Mouse (Mus musculus) erythroid progenitor cell, adult 5-6 weeks (primary cell): Measurements from ENCODE around the gene Pomgnt1. TPM values are rescaled to one million over a fixed set of nuclear protein-coding genes. Genes with fewer than 3 reads are reported as not detected.

Source experiments
- ATAC-seq: replicated peaks from 2 replicates; pipeline ENCODE4 v1.8.0; 2016; ENCODE audit warnings: moderate number of reproducible peaks, mild to moderate bottlenecking, moderate TSS enrichment, inconsistent platforms; ENCODE audit not compliant: poor library complexity, low FRiP score, severe bottlenecking
- total RNA-seq, 2 experiments: library from RNA; stranded (forward) in 1 of 2; stranded (reverse) in 1 of 2; fragments of 150-400 nt in 1 of 2; fragments of 186-747, 209-891 nt in 1 of 2; gene quantifications; 2 replicates each; pipeline versions ENCODE4 v1.2.3 to v1.2.4; 2015 to 2017; ENCODE audit warnings: low replicate concordance in 2 of 2

Pomgnt1 gene
- total RNA-seq, 2 experiments from 2014 or later: 2.6 TPM; not detected in 1

GRCm38 (mm10) chr4:116168617-116169352 lies 45.1 kb downstream of the Pomgnt1 start:
- no peak for ATAC-seq

- ATAC-seq: no peak
Measured at GRCm38 (mm10) chr4:116169353-116169672, 45.7 kb downstream of the Pomgnt1 start.

- no peak for ATAC-seq
Measured at GRCm38 (mm10) chr4:116173072-116173471, 49.4 kb downstream of the Pomgnt1 start, which contains the start of the genes 1700042G07Rik and Gm49337. TSS of gene 1700042G07Rik (plus strand) at chr4:116173372. TSS of gene Gm49337 (plus strand) at chr4:116173384.

GRCm38 (mm10) chr4:116173752-116174151 lies 50.1 kb downstream of the Pomgnt1 start:
- no peak for ATAC-seq

- no peak for ATAC-seq
Measured at GRCm38 (mm10) chr4:116174466-116175116, 51.0 kb downstream of the Pomgnt1 start.

GRCm38 (mm10) chr4:116175136-116175535 lies 51.5 kb downstream of the Pomgnt1 start:
- no peak for ATAC-seq

- ATAC-seq: no peak; the same call in 1 of the 2 replicates
Measured at GRCm38 (mm10) chr4:116175711-116176542, 52.3 kb downstream of the Pomgnt1 start.

GRCm38 (mm10) chr4:116176543-116176988 lies 52.9 kb downstream of the Pomgnt1 start:
- ATAC-seq: no peak

GRCm38 (mm10) chr4:116177140-116177539 lies 53.5 kb downstream of the Pomgnt1 start:
- no peak for ATAC-seq

- no peak for ATAC-seq
Measured at GRCm38 (mm10) chr4:116182079-116182478, 58.4 kb downstream of the Pomgnt1 start.

GRCm38 (mm10) chr4:116182745-116183144 lies 59.1 kb downstream of the Pomgnt1 start:
- no peak for ATAC-seq

GRCm38 (mm10) chr4:116185083-116185482 lies 61.4 kb downstream of the Pomgnt1 start:
- ATAC-seq: no peak

GRCm38 (mm10) chr4:116192286-116192835 lies 68.7 kb downstream of the Pomgnt1 start:
- ATAC-seq: no peak

GRCm38 (mm10) chr4:116193583-116194383 lies 70.1 kb downstream of the Pomgnt1 start:
- peak; percentile 86 for ATAC-seq

- no peak for ATAC-seq
Measured at GRCm38 (mm10) chr4:116198422-116198821, 74.8 kb downstream of the Pomgnt1 start.

GRCm38 (mm10) chr4:116204422-116204821 lies 80.8 kb downstream of the Pomgnt1 start:
- no peak for ATAC-seq

- ATAC-seq: no peak
Measured at GRCm38 (mm10) chr4:116206531-116206930, 82.9 kb downstream of the Pomgnt1 start.

GRCm38 (mm10) chr4:116208891-116209290 lies 85.3 kb downstream of the Pomgnt1 start:
- ATAC-seq: no peak
